Mouse (Mus musculus): ENCODE measurements around the gene Tcf3. TPM values are rescaled to one million over a fixed set of nuclear protein-coding genes. Genes with fewer than 3 reads are reported as not detected.

The Tcf3 gene
- polyA plus RNA-seq, 1 experiment from 2014 or later: 96.9 TPM

- POLR2A ChIA-PET: interaction anchor here (1.1 to 5.9 kb wide), 2 partner anchors 13 to 1004 kb away, joined by 6 to 38 read pairs; partner anchors contain the start of gene Mex3d
- DNase-seq (ENCODE audit: low read depth, low spot score) (peak; percentile 86), ATAC-seq (peak; percentile 49)
- in situ Hi-C loops (cut with MboI; ENCODE audit: low pct_unique_long_range_greater_than_20kb): no loop called here
- H3K27me3 ChIP-seq: no peaks in the 10 kb centered on the region
- no peak for TF ChIP-seq CTCF (IDR thresholded peaks at IDR 0.05)
- CTCF ChIA-PET: no interaction called here
Observed at GRCm38 (mm10) chr10:80398719-80399190, 34.7 kb downstream of the Tcf3 start.

GRCm38 (mm10) chr10:80398174-80398535 lies 35.3 kb downstream of the Tcf3 start:
- POLR2A ChIA-PET: interaction anchor here (1.1 to 5.9 kb wide), 2 partner anchors 12 to 1004 kb away, joined by 6 to 38 read pairs; partner anchors contain the start of gene Mex3d
- CTCF ChIA-PET: no interaction called here
- no peak for DNase-seq (ENCODE audit: low read depth, low spot score)
- ATAC-seq: no peak
- no peaks in the 10 kb centered on the region for H3K27me3 ChIP-seq
- in situ Hi-C loops (cut with MboI; ENCODE audit: low pct_unique_long_range_greater_than_20kb): no loop called here
- TF ChIP-seq CTCF (IDR thresholded peaks at IDR 0.05): no peak

GRCm38 (mm10) chr10:80397524-80398173 lies 35.8 kb downstream of the Tcf3 start:
- no peaks in the 10 kb centered on the region for H3K27me3 ChIP-seq
- POLR2A ChIA-PET: interaction anchor here (5.9 kb wide), 1 partner anchor 12 kb away, joined by 38 read pairs; the partner anchor contains the start of gene Mex3d
- no peak for TF ChIP-seq CTCF (IDR thresholded peaks at IDR 0.05)
- no peak for DNase-seq (ENCODE audit: low read depth, low spot score)
- no peak for ATAC-seq
- in situ Hi-C loops (cut with MboI; ENCODE audit: low pct_unique_long_range_greater_than_20kb): no loop called here
- CTCF ChIA-PET: no interaction called here

GRCm38 (mm10) chr10:80396822-80397523 lies 36.5 kb downstream of the Tcf3 start:
- in situ Hi-C loops (cut with MboI; ENCODE audit: low pct_unique_long_range_greater_than_20kb): no loop called here
- DNase-seq (ENCODE audit: low read depth, low spot score) (no peak), ATAC-seq (no peak)
- ChIA-PET POLR2A (interaction anchor here (5.9 kb wide), 1 partner anchor 11 kb away, joined by 38 read pairs; the partner anchor contains the start of gene Mex3d), CTCF (no interaction called here)
- no peaks in the 10 kb centered on the region for H3K27me3 ChIP-seq
- no peak for TF ChIP-seq CTCF (IDR thresholded peaks at IDR 0.05)

GRCm38 (mm10) chr10:80395025-80395627 lies 38.3 kb downstream of the Tcf3 start:
- in situ Hi-C loops (cut with MboI; ENCODE audit: low pct_unique_long_range_greater_than_20kb): no loop called here
- ChIA-PET POLR2A (no interaction called here), CTCF (no interaction called here)
- DNase-seq (ENCODE audit: low read depth, low spot score) (no peak), ATAC-seq (no peak)
- no peak for TF ChIP-seq CTCF (IDR thresholded peaks at IDR 0.05)
- no peaks in the 10 kb centered on the region for H3K27me3 ChIP-seq

- no peaks in the 10 kb centered on the region for H3K27me3 ChIP-seq
- no peak for ATAC-seq
- POLR2A ChIA-PET: interaction anchor here (1.0 kb wide), 1 partner anchor 10 kb away, joined by 3 read pairs; no protein-coding TSS in a partner anchor
- in situ Hi-C loops (cut with MboI; ENCODE audit: low pct_unique_long_range_greater_than_20kb): no loop called here
- CTCF ChIA-PET: interaction anchor here (1.5 kb wide), 1 partner anchor 10 kb away, joined by 3 read pairs; no protein-coding TSS in a partner anchor
- TF ChIP-seq CTCF (IDR thresholded peaks at IDR 0.05): no peak
- no peak for DNase-seq (ENCODE audit: low read depth, low spot score)
Observed at GRCm38 (mm10) chr10:80392687-80393086, 40.8 kb downstream of the Tcf3 start.

GRCm38 (mm10) chr10:80390697-80391096 lies 42.8 kb downstream of the Tcf3 start:
- no peak for ATAC-seq
- POLR2A ChIA-PET: interaction anchor here (0.6 to 1.2 kb wide), 2 partner anchors 10 to 233 kb away, joined by 4 read pairs; no protein-coding TSS in a partner anchor
- CTCF ChIA-PET: interaction anchor here (0.9 kb wide), 1 partner anchor 13 kb away, joined by 3 read pairs; no protein-coding TSS in a partner anchor
- H3K27me3 ChIP-seq: no peaks in the 10 kb centered on the region
- DNase-seq (ENCODE audit: low read depth, low spot score): no peak
- no peak for TF ChIP-seq CTCF (IDR thresholded peaks at IDR 0.05)
- in situ Hi-C loops (cut with MboI; ENCODE audit: low pct_unique_long_range_greater_than_20kb): no loop called here

- no peak for DNase-seq (ENCODE audit: low read depth, low spot score)
- no peaks in the 10 kb centered on the region for H3K27me3 ChIP-seq
- CTCF ChIA-PET: no interaction called here
- in situ Hi-C loops (cut with MboI; ENCODE audit: low pct_unique_long_range_greater_than_20kb): no loop called here
- TF ChIP-seq CTCF (IDR thresholded peaks at IDR 0.05): no peak
- POLR2A ChIA-PET: no interaction called here
- ATAC-seq: no peak
Observed at GRCm38 (mm10) chr10:80389185-80389708, 44.2 kb downstream of the Tcf3 start.

- in situ Hi-C loops (cut with MboI; ENCODE audit: low pct_unique_long_range_greater_than_20kb): no loop called here
- ChIA-PET CTCF (no interaction called here), POLR2A (interaction anchor here (5.3 kb wide), 1 partner anchor 10 kb away, joined by 38 read pairs; the partner anchor contains the start of gene Mbd3)
- TF ChIP-seq CTCF (IDR thresholded peaks at IDR 0.05): no peak
- ATAC-seq (no peak), DNase-seq (ENCODE audit: low read depth, low spot score) (no peak)
- H3K27me3 ChIP-seq: no peaks in the 10 kb centered on the region
Observed at GRCm38 (mm10) chr10:80388731-80389130, 44.7 kb downstream of the Tcf3 start.

- DNase-seq (ENCODE audit: low read depth, low spot score) (no peak), ATAC-seq (no peak)
- in situ Hi-C loops (cut with MboI; ENCODE audit: low pct_unique_long_range_greater_than_20kb): no loop called here
- no peak for TF ChIP-seq CTCF (IDR thresholded peaks at IDR 0.05)
- ChIA-PET POLR2A (interaction anchor here (0.7 to 5.3 kb wide), 2 partner anchors 11 to 45 kb away, joined by 4 to 38 read pairs; partner anchors contain the start of gene Mbd3), CTCF (interaction anchor here (0.7 kb wide), 1 partner anchor 59 kb away, joined by 3 read pairs; no protein-coding TSS in a partner anchor)
- no peaks in the 10 kb centered on the region for H3K27me3 ChIP-seq
Observed at GRCm38 (mm10) chr10:80387522-80387959, 45.9 kb downstream of the Tcf3 start, which contains the start of gene Mex3d. TSS of gene Mex3d (minus strand) at chr10:80387659.

Measured in Patski (cell line).